Mouse (Mus musculus) layer of hippocampus, adult 11-12 months (tissue): ENCODE data around the gene Lingo1.

ENCODE experiments used
- DNase-seq: peaks from one replicate; pipeline ENCODE4 v3.0.0; 2022; ENCODE audit warnings: low spot score

The Lingo1 gene

GRCm38 (mm10) chr9:56605443-56605806 is 190.8 kb downstream of the Lingo1 start:
- DNase-seq, result no peak

- no peak for DNase-seq
Observed at GRCm38 (mm10) chr9:56604797-56605442, 191.3 kb downstream of the Lingo1 start.

- DNase-seq, result no peak
Observed at GRCm38 (mm10) chr9:56600655-56601054, 195.6 kb downstream of the Lingo1 start.

GRCm38 (mm10) chr9:56592639-56593038 is 203.6 kb downstream of the Lingo1 start:
- no peak for DNase-seq

DNA sequence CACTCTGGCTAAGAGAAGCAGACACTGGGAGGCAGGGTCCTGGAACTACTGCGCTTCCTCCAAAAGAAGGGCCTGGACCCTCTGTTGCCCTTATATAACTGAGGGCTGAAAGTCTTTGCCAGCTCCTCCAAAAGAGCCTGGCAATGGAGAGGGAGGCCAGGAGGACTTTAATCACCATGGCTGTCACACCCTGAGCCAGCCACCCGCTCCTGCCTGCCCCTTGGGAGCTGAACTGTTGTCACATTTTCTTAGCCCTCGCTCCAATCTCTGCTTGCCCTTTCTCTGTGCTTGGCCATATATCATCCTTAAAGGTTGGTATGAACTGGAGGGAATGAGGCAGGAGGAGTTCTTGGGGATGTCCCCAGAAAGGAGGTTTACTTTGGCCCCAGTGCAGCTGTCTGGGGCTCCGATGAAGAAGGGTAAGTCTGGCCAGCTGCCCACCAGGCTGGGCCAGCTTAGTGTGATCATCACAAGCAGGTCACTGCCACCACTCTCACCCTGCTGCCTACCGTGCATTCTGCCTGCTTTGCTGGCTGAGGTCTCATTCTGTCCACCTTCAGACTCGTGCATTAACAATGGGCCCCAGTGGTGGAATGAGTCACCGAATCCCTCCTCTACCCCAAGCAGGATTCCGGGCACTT is 204.9 kb downstream of the Lingo1 start:
- no peak for DNase-seq

GRCm38 (mm10) chr9:56589762-56590161 is 206.5 kb downstream of the Lingo1 start:
- no peak for DNase-seq

DNA sequence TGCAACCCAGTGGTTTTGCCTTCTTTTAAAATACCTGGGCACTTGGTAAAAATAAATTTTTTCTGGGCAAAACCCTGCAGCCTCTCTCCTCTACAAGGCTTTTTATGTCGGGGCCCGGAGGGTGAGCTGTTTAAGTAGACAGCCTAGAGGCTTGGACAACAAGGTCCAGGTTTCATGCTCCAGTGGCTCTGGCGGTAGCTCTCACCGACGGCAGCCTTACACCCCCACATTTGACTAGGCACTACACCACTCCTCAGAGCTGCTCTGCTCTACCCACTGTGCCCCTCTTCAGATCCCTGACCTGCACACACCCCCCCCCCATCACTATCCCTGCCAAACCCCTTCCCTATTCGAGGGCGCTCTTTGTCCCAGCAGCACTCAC is 212.2 kb downstream of the Lingo1 start:
- no peak for DNase-seq

DNA sequence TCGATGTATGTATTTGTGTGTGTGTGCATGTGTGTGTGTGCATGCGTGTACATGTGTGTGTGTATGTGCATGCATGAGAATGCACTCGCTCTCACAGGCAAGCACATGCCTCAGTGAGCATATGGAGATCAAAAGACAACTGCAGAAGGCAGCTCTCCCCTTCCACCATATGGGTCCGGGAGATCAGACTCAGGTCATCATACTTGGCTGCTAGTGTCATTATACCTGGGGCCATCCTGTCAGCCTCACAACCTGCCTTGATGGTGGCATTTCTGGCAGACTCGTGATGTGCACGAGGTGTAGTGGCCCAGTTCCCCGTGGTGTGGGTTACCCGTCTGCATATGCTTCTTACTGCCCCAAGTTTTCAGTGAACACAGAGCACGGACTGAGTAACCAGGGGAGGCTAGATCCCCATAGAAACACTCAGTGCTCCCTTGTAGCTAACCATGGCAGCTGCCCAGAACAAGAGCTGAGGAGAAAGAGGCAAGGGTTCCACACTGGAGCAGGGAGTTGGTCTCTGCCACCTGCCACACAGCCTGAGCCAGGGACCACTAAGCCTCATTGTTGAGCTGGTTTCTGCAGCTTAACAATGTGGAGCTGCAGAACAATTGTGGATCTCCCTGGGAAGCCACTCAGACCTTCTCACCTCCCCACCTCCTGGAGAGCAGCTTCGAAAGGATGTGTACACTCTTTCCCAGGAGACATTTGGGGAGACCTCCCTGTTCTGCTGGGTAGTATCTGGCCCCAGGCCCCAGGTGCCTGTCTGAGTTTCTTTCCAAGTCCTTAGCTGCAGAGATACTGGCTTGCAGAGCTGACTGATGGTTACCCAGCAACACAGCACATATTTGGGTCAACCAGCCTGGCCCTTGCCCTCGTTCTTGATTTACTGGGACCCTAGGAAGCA is 212.9 kb downstream of the Lingo1 start:
- DNase-seq, result peak; percentile 17

- DNase-seq, result no peak
Observed at GRCm38 (mm10) chr9:56582628-56583027, 213.6 kb downstream of the Lingo1 start.

- DNase-seq, result no peak
Observed at GRCm38 (mm10) chr9:56581700-56582099, 214.6 kb downstream of the Lingo1 start.

GRCm38 (mm10) chr9:56581016-56581415 is 215.3 kb downstream of the Lingo1 start:
- no peak for DNase-seq

DNA sequence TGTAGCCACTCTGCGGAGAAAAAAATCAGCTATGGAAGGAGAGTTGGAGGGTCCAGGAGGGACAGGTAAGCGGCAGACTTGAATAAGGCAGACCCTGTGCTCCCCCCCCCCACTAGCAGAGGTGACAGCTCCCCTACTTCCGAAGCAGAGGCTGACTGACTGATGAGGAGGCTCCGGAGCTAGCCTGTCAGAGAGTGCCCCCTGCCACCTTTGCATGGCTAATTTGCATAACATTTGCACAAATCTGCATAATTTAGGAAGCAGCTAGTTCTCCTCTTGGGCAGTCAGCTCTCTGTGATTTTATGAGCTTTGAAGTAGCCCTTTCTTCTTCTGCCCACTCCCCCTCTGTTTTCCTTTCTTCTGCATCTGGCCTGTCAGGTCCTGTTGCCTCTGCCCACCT is 216.2 kb downstream of the Lingo1 start:
- DNase-seq, result no peak

GRCm38 (mm10) chr9:56577405-56577804 is 218.9 kb downstream of the Lingo1 start:
- DNase-seq, result no peak

DNA sequence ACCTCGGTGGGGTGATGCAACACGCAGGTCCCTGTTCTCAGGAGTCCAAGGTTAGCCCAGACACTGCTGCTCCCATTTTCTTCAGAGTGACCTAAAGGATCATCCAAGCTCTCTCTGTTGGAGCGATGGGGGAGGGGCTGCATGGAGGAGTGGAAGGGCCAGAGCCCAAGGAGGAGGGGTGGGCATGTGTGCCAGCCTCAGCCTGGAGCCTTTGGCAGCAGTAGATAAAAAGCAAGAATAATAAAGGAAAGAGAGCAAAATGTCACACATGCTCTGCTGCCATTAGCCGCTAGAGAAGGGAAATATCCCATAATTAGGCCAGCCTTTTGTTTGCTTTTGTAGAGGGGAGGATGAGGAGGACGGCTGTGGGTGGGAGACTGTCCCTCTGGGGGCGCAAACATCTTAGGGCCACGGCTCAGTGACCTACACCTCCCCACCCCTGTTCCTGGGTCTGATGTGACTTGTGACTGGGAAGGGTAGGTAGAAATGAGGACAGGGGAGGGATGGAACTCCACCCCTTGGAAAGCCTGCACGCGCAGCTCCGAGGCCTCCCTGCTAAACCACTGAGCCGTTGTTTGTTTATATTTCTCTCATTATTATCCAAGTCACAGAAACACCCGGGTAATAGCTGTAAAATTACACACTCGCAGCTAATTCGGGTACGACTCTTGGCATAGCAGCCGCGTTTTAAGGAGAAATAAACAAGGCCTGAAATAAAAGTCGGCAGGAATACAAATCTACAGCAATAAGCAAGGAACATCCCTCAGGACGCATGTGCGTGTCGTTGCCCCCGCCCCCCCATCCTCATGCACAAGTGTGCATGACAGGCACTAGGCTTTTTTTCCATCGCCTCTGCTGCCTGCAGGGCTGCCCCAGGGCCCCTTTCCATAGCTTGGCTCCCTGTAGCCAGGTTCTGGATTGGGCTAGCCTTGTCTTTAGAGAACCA is 223.5 kb downstream of the Lingo1 start:
- DNase-seq, result no peak
